Mouse (Mus musculus): ENCODE measurements around the gene Gm37240.

Gene Gm37240

DNA sequence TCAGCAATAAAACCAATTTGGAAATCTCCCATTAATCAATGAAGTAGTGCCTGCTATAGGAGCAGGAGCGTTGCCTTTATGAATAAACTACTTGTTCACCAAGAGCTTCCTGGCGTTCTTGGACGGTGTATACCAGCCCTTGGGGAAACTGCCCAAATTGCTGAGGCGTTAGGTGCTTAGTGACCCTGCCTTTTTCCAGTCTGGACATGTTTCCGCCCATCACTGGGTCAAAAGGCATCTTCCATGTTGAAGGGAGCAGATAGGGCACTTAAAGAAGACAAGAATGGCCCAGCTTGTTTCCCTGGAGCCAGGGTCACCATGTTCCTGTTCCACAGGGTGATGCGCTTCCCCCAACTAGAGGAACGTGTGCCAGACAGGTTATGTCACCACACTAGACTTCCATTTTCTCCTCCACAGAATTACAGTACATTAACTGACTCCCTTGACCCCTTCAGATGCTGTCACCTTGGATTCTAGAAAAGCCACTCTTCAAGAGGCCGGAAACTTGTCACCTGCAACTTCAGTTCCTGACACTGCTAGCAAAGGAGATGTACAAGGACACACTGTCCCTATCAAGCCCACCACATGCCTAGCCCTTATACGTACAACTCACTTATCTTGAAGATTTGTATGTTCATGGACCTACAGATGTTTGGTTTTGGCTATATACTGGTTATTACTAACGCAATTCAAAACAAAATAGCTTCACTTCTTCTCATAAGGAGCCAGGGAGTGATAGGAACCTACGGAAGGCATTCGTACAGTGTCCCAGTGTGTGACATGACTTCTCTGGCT, 1412.1 kb downstream of the Gm37240 start:
- DNase-seq: no peak

DNA sequence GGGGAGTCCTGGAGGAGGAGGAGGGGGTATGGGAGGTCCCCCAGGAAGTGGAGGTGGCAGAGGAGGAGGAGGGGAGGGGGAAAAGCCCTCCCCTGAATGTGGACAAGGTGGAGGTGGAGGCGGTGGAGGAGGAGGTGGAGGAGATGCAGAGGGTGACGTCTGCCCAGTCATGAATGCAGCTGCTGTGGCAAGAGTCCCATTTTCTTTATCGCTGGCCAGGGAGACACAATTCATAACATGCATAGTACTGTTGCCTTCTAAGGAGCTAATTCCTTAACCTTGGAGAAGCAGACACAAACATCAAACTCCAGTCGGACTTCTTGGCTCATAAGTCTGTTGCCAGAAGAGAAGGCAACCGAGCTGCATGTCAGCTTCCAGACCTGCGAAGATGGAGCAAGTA, 1412.9 kb downstream of the Gm37240 start:
- no peak for DNase-seq

DNA sequence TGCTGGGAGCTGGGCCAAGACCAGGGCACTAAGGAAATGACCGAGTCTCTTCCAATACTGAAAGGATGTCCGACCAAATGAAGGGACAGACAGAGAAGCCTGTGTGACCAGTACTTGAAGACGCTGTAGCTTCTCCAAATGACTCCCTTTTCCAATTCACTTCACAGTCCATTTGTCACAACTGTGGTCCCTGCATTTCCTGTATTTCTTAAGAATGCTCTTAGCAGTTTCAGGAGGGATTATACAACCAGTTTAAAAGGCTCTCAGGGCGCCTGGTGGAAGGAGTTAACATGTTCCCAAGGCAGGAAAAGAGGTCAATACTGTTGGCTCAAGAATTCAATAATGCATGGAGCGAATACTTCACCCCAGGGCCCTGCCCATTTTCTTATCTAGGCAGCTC, 1414.4 kb downstream of the Gm37240 start:
- no peak for DNase-seq

DNA sequence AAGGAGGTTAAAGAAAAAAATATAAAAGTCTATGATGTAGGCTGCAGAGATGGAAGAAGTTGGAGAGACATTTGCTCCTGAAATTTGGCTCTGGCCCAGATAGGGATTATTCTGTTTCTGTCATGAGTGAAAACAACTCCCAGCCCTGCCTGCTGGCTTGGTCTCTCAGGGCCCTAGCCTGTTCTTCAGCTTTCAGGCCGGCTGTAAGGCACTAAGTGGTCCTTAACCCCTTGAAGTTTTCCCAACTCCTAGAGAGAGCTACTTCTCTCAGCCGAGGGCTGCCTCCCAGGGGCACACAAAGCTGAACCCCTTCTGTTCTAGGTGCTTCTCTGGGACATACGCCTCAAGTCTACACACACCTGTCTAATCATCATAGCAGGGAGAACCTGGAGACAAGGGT, 1414.8 kb downstream of the Gm37240 start:
- DNase-seq: no peak

DNA sequence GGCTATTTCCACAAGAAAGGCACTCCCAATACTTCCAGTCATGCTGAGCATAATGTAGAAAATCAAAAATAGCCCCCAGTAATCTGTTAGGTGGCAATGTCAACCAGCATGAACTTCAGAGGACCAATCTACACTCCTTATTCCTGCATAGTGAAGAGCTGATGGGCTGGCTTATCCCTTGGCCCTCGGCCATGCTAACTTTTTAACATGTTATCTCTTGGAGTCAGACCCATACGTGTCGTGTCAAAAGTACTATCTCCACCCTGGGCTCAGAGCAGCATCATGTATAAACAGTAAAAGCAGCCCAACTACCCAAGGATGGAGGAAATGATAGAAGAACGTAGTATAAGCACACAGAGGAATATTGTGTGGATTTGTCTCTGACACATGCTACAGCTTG, 1416.2 kb downstream of the Gm37240 start:
- no peak for DNase-seq

DNA sequence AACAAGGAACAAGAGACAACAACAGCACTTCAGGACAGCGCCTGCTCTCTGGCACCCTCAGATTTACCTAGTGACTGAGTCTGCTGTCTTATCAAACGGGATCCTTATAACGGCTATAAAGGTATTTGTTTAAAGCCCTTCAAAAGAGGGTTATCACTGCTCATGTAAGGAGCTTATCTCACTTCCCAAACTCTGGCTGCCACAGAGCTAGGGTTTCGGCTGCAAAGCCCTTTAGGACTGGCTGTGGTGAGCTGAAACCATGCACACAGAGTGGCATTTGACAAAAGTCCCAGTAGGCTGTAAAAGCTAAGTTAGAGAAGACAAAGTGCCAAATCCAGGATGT, 1419.2 kb downstream of the Gm37240 start:
- no peak for DNase-seq

DNA sequence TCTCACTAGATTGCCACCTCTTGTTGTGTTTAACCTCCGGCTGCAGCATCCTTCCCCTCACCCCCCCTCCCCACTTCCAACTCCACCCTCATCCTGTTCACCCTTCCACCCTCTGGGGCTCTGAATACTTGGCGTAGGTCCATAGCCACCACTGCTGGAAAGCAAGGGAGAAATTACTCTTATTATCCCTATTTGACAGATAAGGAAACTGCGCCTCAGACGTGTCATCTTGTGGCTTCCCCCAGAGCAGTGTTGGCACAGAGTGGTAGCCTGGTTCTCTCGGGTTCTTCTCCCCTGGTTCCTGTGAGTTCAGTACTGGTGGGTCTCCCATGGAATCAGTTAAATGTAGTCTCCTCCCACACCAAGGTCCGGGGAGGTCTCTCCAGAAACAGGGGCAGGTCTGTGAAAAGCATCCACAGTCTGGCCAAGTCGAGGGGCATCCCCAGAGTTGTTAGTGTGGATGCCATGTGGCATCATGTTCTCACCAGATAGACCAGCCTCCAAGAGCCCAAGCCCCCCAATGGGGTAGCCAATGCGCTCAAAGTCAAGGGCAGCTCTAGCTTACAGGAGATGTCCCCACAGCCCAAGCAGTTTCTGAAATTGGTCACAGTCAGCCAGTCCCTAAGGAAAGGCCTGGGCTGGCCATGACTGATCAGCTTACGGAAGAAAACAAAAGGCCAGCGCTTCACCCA, 1419.8 kb downstream of the Gm37240 start:
- no peak for DNase-seq

DNA sequence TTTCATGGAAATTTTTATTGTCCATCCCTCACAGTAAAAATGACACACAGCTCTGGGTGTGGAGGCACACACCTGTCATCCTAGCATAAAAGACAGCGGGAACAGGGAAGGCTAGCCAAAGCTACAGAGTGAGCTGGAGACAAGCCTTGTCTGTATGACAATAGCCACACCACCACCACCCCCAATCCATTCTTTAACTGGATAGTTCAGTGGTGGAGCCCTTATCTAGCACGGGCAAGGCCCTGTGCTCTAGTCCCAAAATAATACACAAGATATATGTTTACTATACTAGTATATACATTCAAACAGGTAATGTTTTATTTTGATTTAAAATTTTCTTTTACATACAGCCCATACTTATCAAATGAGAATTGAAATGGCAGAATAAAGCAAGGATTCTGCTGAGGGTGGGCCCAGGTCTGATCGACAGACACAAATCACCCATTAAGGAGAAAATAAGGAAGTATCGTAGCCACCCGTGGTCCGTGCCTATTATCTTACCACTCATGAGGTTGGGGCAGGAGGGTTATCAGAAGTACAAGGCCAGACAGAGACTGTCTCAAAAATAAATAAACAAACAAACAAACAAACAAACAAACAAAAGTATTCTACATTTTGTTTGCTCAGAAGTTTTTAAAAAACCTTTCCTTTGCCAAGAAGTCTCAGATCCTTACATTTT, 1421.4 kb downstream of the Gm37240 start:
- no peak for DNase-seq

DNA sequence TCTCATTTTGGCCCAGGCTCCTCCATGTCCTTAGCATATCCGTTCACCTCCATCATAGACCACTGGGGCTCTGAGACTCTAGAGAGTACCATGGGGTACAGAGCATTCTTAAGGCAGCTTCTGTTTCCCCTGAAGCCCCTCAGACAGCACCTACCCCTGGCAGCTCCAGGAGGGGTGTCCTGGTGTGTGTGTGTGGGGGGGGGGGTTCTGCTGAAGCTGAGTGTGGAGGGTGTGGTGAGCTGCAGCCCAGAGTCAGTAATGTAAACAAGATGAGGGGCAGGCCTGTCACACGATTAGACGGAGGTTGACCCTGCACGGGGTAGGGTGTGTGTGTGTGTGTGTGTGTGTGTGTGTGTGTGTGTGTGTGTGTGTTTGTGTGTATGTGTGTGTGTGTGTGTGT, 1425.6 kb downstream of the Gm37240 start:
- DNase-seq: no peak

DNA sequence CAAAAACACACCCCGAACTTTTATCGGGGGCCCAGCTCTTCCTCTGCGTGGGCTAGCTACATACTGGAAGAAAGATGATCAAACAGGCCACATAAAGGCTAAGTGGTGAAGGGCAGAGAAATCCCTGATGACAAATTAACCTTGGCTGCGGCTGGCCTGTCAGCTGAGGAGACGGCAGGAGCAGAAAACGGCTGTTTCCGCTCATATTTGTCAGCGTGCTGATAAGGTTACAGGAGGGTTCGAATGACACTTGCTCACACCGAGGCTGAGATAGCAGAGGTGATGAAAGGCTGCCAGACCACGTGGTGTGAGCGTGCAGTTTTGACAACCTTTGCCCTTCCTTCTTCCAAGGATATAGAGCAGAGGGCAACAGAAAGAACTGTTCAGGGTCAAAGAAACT, 1426.4 kb downstream of the Gm37240 start:
- no peak for DNase-seq

DNA sequence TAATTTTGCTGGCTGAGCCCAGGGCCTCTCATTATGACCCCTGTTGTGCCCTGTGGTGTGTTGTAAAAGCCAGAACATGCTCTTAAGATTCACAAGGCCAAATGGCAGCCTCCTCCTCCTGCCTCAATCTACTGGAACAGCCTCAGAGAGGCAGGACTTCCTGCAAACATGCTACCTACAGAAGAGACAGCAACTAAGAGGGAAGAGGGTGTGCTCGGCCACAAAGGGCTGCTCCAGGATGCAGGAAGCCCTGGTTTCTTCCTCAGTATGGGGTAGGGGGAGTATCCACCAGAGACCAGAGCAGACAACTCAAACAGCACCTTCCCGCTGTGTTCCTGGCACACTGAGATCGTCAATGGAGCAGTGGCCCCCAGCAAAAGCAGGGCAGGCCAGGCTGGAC, 1426.8 kb downstream of the Gm37240 start:
- no peak for DNase-seq

DNA sequence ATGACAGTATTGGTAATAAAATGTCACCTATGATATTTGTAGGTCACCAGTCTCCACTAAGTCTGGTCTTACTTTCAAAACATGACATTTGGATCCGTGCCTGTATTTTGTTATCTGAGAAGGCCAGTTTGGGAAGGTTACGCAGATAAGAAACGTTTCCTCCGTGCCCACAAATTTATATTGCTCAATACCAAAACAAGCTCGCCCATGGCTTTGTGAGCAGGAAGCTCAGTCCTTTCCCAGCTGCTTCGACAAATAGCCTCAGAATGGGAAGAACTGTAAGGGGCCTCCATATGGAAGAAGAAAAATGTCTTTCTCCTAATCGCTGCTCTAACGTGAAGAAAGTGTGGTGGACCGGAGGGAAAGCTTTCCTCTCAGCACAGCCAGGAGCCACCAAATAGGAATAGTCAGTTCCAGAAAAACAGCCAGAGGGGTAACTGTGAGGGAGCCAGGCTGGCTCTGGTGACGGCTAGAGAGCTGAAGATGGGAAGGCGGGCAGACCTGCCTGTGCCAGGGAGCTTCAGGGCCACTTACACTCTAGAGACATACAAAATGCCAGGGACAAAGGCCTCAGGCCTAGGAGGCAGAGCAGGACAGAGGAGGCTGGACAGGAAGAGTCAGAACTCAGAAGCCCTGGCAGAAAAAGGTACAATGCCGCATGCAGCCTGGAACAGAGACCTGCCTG, 1431.4 kb downstream of the Gm37240 start:
- DNase-seq: no peak

DNA sequence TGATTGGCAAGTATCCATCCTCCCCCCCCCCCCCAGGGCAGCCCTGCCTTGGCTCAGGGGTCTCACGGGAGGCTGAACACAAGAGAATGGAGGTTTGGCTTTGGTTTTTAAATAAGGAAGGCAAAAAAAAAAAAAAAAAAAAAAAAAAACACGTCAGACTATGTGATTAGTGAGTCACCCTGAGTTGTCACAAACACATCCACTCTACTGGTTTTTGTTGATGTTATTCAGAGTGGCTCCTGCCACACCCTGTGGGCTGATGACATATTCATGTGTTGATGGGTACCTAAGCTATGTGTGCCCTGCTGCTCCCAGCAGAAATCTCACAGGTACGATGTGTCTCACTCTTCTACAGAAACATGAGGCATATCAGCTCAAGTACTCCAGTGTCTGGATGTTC, 1436.7 kb downstream of the Gm37240 start:
- no peak for DNase-seq

DNA sequence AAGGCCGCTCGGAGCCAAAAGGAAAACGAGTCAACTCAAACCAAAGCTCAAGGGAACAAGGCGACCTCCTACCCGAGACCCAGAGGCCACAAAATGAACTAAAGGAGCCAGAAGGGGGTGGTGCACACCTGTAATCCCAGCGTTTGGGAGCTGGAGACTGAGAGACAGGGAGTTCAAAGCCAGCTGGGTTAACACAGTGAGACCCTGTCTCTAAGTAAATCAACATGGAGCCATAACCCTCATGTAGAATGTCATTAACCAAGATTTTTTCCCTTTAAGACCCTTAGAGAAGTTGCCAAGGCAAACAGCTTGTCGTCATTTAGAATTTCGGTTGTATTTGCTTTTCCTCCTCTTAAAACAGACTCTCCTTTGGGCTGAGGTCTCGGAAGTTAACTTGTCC, 1438.3 kb downstream of the Gm37240 start:
- no peak for DNase-seq

DNA sequence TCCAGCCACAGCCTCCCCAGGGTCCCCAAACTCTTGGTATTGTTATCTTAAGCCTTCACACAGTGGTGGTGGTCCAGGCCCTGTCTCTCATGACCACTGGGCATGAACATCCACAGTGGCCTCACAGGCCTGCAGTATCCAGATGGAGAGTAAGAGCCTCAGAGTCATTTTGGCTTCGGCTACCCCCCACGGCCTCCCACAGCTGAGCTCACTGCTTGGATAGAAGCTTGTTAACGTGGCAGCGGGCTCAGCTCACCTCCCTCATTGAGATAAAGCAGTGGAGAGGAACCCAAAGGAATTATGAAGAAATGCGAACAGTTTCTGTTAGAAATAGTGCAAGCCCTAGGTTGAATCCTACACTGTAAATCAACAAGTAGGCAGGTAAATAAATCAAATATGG, 1439.5 kb downstream of the Gm37240 start:
- DNase-seq: no peak
